Mouse (Mus musculus) ovary, postnatal 10 days (tissue): ENCODE data around the gene Myo9a.
"Not testable (repeated sequence)": the region's sequence is repeated elsewhere in the genome, so short reads cannot be mapped to it uniquely, and the experiment has no call there.

Source experiments
- DNase-seq: peaks from one replicate; pipeline ENCODE4 v3.0.0; 2022; ENCODE audit warnings: low spot score

Gene Myo9a

GRCm38 (mm10) chr9:59949511-59949910, 198.8 kb downstream of the Myo9a start:
- no peak for DNase-seq

- DNase-seq, result no peak
Measured at GRCm38 (mm10) chr9:59949981-59950380, 199.3 kb downstream of the Myo9a start.

- no peak for DNase-seq
Measured at GRCm38 (mm10) chr9:59951001-59951750, 200.5 kb downstream of the Myo9a start.

DNA sequence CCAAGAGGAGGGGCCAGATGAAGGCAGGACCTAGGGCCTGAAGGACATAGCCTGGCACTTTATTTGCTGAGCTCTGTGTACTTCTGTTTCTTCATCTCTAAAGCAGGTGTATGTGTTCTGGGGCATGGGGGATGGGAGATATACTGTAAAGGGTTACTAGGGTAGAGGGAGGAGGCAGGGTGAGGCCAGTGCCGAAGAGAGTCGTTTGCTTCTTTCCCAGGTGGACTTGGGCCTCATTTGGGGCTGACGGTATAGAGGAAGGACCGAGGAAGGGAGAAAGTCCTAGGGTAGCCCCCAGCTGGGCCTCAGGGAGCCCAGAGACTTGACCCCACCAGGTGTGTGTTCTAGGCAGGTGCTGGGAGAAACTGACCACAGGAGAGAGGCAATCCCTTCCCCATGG, 201.2 kb downstream of the Myo9a start:
- no peak for DNase-seq

GRCm38 (mm10) chr9:59952515-59953070, 201.9 kb downstream of the Myo9a start:
- DNase-seq, result no peak

GRCm38 (mm10) chr9:59953556-59953955, 202.9 kb downstream of the Myo9a start:
- DNase-seq, result no peak

DNA sequence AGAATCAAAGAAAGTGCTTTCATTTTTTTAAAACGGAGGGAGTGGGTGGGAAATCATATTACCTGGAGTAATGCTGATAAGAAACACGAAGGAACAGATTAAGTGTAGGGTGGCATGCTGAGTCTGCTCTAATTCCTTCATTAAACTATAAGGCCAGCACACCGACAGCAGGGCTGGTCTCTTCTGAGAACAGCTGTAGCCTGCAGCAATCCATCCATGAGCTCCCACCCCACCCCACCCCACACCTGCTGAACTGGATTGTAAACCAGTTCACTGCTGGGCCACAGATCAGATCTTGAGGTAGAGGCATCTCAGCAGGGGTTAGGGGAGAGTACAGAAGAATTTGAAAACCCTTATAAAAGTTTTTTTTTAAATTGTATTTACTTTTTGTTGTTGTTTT, 204.5 kb downstream of the Myo9a start:
- DNase-seq, result no peak

DNA sequence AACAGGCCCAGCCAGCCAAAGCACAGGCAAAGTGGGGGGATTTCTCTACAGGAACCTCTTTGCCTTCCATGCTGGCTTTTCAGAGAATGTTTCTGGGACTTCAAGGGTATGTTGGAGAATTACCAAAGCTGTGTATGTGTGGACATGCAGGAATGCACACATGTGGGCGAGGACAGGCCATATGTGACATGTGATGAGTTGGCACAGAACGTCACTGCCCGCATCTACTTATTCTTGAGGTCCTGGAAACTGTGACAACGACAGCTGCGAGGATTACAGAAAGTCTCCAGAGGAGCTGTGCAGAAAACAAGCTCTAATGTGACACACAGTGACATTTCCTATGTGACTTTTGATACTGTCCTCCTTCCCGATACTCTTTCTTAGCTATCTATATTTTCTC, 205.0 kb downstream of the Myo9a start:
- DNase-seq, result no peak

- DNase-seq, result no peak
Measured at GRCm38 (mm10) chr9:59956496-59956895, 205.8 kb downstream of the Myo9a start.

- DNase-seq, result not testable (repeated sequence)
Measured at GRCm38 (mm10) chr9:59958115-59958514, 207.4 kb downstream of the Myo9a start.

- peak; percentile 48 for DNase-seq
Measured at GRCm38 (mm10) chr9:59959276-59959675, 208.6 kb downstream of the Myo9a start.

DNA sequence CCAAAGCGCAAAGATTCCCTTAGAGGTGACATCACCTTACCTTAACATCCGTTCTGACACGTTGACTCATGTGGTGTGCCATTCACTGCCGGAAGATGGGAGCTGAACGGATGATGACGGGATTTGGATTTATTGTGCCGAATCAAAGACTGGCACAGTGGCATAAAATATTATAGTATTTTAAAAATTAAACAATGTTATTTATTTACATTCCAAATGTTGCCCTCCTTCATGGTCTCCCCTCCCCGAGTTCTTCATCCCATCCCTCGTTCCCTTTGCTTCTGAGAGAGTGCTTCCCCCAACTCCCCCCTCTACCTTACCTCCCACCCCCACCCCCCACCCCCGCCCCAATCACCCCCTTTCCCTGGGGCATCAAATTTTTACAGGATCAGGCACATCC, 209.9 kb downstream of the Myo9a start, which contains the start of gene Nr2e3:
Nr2e3 (minus strand) TSS at position 101 of the 400 bp plus-strand sequence.
- DNase-seq, result no peak

DNA sequence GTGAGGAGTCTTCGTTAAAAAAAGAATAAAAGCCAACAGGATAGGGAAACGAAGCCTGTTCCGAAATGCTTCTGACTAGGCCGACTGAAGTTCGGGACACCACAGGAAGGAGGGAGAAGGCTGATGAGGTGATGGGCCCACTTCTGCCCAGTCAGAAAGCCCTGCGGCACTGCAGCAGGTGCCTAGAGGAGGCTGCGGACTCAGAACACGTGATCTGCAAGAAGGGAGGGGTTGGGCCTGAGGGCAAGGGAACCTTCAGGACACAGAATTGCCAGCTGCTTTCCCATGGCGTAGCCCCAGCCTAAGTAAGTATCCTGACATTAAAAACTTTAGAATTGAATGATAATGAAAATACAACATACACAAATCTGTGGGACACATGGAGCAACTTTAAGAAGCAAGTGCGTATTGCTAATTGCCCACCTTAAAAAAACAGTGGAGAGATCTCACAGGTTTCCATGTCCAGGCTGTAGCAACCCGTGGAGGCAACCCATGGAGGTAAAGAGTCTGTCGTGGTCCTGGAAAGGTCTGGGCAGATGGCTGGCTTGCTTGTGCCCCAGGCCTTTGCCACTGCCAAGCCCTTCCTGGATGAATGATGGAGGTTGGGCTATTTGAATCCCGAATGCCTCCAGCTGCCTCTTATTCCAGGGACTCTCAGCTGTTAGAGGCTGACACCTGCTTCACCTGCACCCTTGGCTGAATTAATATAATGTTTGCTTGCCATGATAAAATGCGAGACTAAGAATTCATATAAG, 210.7 kb downstream of the Myo9a start:
- no peak for DNase-seq

GRCm38 (mm10) chr9:59964367-59964766, 213.7 kb downstream of the Myo9a start:
- no peak for DNase-seq

DNA sequence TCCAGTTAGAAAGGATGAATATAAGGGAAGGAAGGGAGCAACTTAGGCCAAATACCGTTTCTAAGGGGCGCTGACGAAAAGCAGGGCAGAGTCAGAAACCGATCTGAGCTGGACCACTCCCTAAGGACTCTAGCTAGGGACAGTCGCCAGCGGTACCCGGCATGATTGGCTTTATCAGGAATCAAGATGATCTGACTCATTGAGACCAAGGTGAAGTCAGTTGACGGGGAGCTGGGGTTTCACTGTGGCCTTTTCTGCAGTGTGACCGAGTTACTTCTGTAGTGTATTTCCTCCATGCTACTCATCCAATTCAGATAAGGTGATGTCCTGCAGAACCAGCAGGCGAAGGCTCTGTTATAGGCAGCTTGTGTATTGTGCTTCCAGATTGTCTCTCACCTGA, 214.3 kb downstream of the Myo9a start:
- DNase-seq, result no peak

DNA sequence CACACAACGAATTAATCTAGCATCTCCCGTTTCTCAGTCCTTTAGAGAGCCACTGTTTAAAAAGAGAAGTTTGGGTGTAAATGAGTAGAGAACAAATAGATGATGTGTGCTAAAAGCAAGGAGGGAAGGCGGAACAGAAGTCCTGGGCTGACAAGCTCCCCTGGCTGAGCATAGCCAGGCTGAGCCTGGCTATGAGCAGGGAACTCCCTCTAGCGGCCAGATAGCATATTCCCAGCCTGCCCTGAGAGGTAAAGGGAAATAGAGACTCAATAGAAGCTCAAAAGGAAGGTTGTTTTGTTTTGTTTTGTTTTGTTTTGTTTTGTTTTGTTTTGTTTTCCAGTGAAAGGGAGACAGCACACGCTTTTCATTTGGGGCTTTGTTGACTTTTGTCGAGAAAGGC, 218.7 kb downstream of the Myo9a start:
- DNase-seq, result no peak

DNA sequence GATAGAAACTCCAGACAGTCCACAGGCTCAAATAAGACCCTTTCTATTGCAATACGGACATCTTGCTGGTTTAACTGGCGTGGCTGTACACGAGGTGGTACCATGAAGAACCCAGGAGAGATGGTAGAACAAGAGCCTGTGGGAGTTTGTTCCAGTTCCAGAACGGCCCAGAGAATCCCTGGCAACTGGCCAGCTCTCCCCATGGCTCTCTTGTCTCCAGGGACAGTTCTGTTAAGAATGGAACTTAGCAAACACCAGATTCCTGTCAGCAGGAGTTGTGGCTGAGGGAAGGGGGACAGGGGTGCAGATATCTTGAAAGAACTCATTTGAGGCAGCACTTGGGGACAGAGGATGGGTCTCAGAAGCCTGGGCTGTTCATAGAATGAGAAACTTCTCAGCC, 220.6 kb downstream of the Myo9a start:
- DNase-seq, result no peak
